Mouse (Mus musculus) embryonic fibroblast, embryonic 13.5 days (primary cell): Measurements from ENCODE around the gene Zmynd12. TPM values are rescaled to one million over a fixed set of nuclear protein-coding genes. Genes with fewer than 3 reads are reported as not detected.

ENCODE experiments used
- H3K27ac ChIP-seq: 2 replicates; pipeline ENCODE4 v1.5.1; 2012; ENCODE audit warnings: low read length, control low read depth, inconsistent platforms; ENCODE audit not compliant: insufficient read depth
- H3K4me1 ChIP-seq: 2 replicates; pipeline ENCODE4 v1.6.1; 2011; ENCODE audit warnings: low read length; ENCODE audit not compliant: control insufficient read depth, insufficient read depth
- H3K4me3 ChIP-seq: 2 replicates; pipeline ENCODE4 v1.5.1; 2011; ENCODE audit warnings: mild to moderate bottlenecking, control low read depth, low read length; ENCODE audit not compliant: insufficient read depth
- CTCF ChIP-seq: IDR thresholded peaks from 2 replicates; pipeline ENCODE4 v1.5.1; 2011; ENCODE audit warnings: mild to moderate bottlenecking, control low read depth, low read length, moderate library complexity, borderline replicate concordance; ENCODE audit not compliant: insufficient read depth
- POLR2A ChIP-seq: IDR thresholded peaks from 2 replicates; pipeline ENCODE4 v1.6.1; 2011; ENCODE audit warnings: low read depth, mild to moderate bottlenecking, control low read depth, low read length, moderate library complexity
- polyA plus RNA-seq: library from polyadenylated mRNA; stranded (reverse); fragments of >200 nt; gene quantifications from 2 replicates; pipeline ENCODE4 v1.2.4, GENCODE M21; 2011; ENCODE audit warnings: low read depth; ENCODE audit not compliant: missing spikeins, insufficient read length

Zmynd12 gene
- polyA plus RNA-seq, 1 experiment = not detected

- Histone ChIP-seq H3K4me1 (no peaks in the 10 kb centered on the region), H3K4me3 (no peak overlapping the region), H3K27ac (no peak overlapping the region)
- no peak for TF ChIP-seq POLR2A
- TF ChIP-seq CTCF = no peak
Measured at GRCm38 (mm10) chr4:119498319-119498848, 75.8 kb downstream of the Zmynd12 start.

GRCm38 (mm10) chr4:119511591-119511990, 89.0 kb downstream of the Zmynd12 start:
- Histone ChIP-seq H3K4me1 (no peaks in the 10 kb centered on the region), H3K4me3 (no peak overlapping the region), H3K27ac (no peak overlapping the region)
- no peak for TF ChIP-seq POLR2A
- TF ChIP-seq CTCF = no peak

GRCm38 (mm10) chr4:119512731-119513141, 90.1 kb downstream of the Zmynd12 start:
- TF ChIP-seq POLR2A (no peak), CTCF (no peak)
- Histone ChIP-seq H3K4me3 (no peak overlapping the region), H3K4me1 (no peaks in the 10 kb centered on the region), H3K27ac (no peak overlapping the region)

Other genes starting within 250 kb of the Zmynd12 start
- 4.9 and 9.0 TPM in 2 replicates for gene Zfp691, start 248.6 kb upstream of the Zmynd12 start, polyA plus RNA-seq
- gene Ermap, start 232.8 kb upstream of the Zmynd12 start, polyA plus RNA-seq = 0.33 TPM in 1 of 2 replicates, not detected in the other
- gene Svbp, start 227.5 kb upstream of the Zmynd12 start, polyA plus RNA-seq = 42.2 and 57.6 TPM in 2 replicates
- not detected in 2 replicates for gene Tmem269, start 204.6 kb upstream of the Zmynd12 start, polyA plus RNA-seq
- gene AU022252, start 190.1 kb upstream of the Zmynd12 start, polyA plus RNA-seq = 17.1 and 17.8 TPM in 2 replicates
- gene P3h1, start 189.9 kb upstream of the Zmynd12 start, polyA plus RNA-seq = 142 and 190 TPM in 2 replicates
- 0.20 and 0.21 TPM in 2 replicates for gene Cldn19, start 167.4 kb upstream of the Zmynd12 start, polyA plus RNA-seq
- gene Ybx1, start 128.2 kb upstream of the Zmynd12 start, polyA plus RNA-seq = 867 and 936 TPM in 2 replicates
- gene Ppih, start 102.3 kb upstream of the Zmynd12 start, polyA plus RNA-seq = 46.0 and 48.4 TPM in 2 replicates
- gene Ccdc30, start 7.3 kb upstream of the Zmynd12 start, polyA plus RNA-seq = 1.3 and 2.0 TPM in 2 replicates
- 8.9 and 10.5 TPM in 2 replicates for gene Ppcs, start 394 bp upstream of the Zmynd12 start, polyA plus RNA-seq
- gene Rimkla, start 69.8 kb downstream of the Zmynd12 start, polyA plus RNA-seq = not detected in 2 replicates
- 40.3 and 48.6 TPM in 2 replicates for gene Foxj3, start 114.2 kb downstream of the Zmynd12 start, polyA plus RNA-seq
- 3.5 and 4.9 TPM in 2 replicates for gene Frg2f1, start 116.7 kb downstream of the Zmynd12 start, polyA plus RNA-seq
- gene Guca2a, start 214.9 kb downstream of the Zmynd12 start, polyA plus RNA-seq = not detected in 2 replicates
- gene Guca2b, start 236.1 kb downstream of the Zmynd12 start, polyA plus RNA-seq = not detected in 2 replicates